Mouse (Mus musculus) kidney, postnatal 4 days (tissue): ENCODE measurements around the gene Cnih3.

Source experiments
- DNase-seq, 2 experiments: peaks; one replicate each; pipeline ENCODE4 v3.0.0; 2021; ENCODE audit warnings: mixed read lengths in 2 of 2

Gene Cnih3

GRCm38 (mm10) chr1:181459431-181460105 is 107.1 kb downstream of the Cnih3 start:
- no peak for DNase-seq

- DNase-seq = no peak
Measured at GRCm38 (mm10) chr1:181460283-181460682, 107.9 kb downstream of the Cnih3 start.

GRCm38 (mm10) chr1:181461484-181461883 is 109.1 kb downstream of the Cnih3 start:
- no peak for DNase-seq

GRCm38 (mm10) chr1:181462051-181462905 is 109.8 kb downstream of the Cnih3 start:
- no peak for DNase-seq

- DNase-seq = no peak
Measured at GRCm38 (mm10) chr1:181462906-181463179, 110.4 kb downstream of the Cnih3 start.

GRCm38 (mm10) chr1:181465027-181465426 is 112.6 kb downstream of the Cnih3 start:
- DNase-seq = peak; percentile 52 to 53

- no peak for DNase-seq
Measured at GRCm38 (mm10) chr1:181466040-181466439, 113.6 kb downstream of the Cnih3 start.

- no peak for DNase-seq
Measured at GRCm38 (mm10) chr1:181466601-181467320, 114.3 kb downstream of the Cnih3 start.

- DNase-seq = no peak
Measured at GRCm38 (mm10) chr1:181467321-181467670, 114.9 kb downstream of the Cnih3 start.

GRCm38 (mm10) chr1:181469415-181469814 is 117.0 kb downstream of the Cnih3 start:
- DNase-seq = no peak

GRCm38 (mm10) chr1:181476141-181476540 is 123.7 kb downstream of the Cnih3 start:
- DNase-seq = no peak

GRCm38 (mm10) chr1:181476557-181476956 is 124.1 kb downstream of the Cnih3 start:
- no peak for DNase-seq

GRCm38 (mm10) chr1:181484696-181485095 is 132.3 kb downstream of the Cnih3 start:
- no peak for DNase-seq

GRCm38 (mm10) chr1:181503471-181503870 is 151.0 kb downstream of the Cnih3 start:
- DNase-seq = no peak

GRCm38 (mm10) chr1:181505367-181505766 is 152.9 kb downstream of the Cnih3 start:
- peak; percentile 33 to 53 for DNase-seq
